20 mouse cellular contexts compared by ENCODE assay signal in genomic region chr6:140642655-140643054, GRCm38 (mm10). TPM values are rescaled to one million over a fixed set of nuclear protein-coding genes. Genes with fewer than 3 reads are reported as not detected.
DNase-seq lines count a peak whose midpoint lies in the region; ATAC-seq and TF ChIP-seq lines count a peak whose summit lies in the region.
"Had no signal": no experiment of that assay in that cellular context is flagged by ENCODE, and none has a peak within 500 bp of the region (broad histone marks: within the 10 kb centered on the region; RNA-seq: fewer than 3 reads in every experiment).

No protein-coding gene starts in this region.

- H3K27ac ChIP-seq in intestine, embryonic 14.5 days (ENCODE audit: low read depth) = no peak overlapping the region
- H3K27ac ChIP-seq in midbrain, embryonic 15.5 days = no peak overlapping the region
- H3K27ac ChIP-seq: embryonic facial prominence, embryonic 10.5 days; forebrain, embryonic 13.5 days; heart, embryonic 10.5 days; hindbrain, embryonic 13.5 days had no signal

- H3K36me3 ChIP-seq in E14TG2a.4 (ENCODE audit: insufficient read depth, low read length) = peaks cover 93% of the 10 kb centered on the region
- H3K36me3 ChIP-seq in intestine, embryonic 14.5 days (ENCODE audit: control insufficient read depth, insufficient read depth, low read length) = peaks cover 80% of the 10 kb centered on the region
- H3K36me3 ChIP-seq in midbrain, embryonic 15.5 days (replicated peaks) = peaks cover 16% of the 10 kb centered on the region

- peak; percentile 43 for DNase-seq in lung, postnatal 36 days
- no peak for DNase-seq in lung, postnatal 14 days
- peak; percentile 24 for DNase-seq in intestine, embryonic 14.5 days (ENCODE audit: low spot score)
- peak; percentile 38 for DNase-seq in large intestine, adult 2 months (ENCODE audit: low read depth, low spot score)
- DNase-seq in frontal cortex, postnatal 10 days (ENCODE audit: low spot score in 2 of 2) = no peak
- DNase-seq: adrenal gland, adult 8-10 months; adrenal gland, postnatal 36 days; cerebellum, adult 2 months; cerebellum, postnatal 10 days; forebrain, postnatal 0 days; gastrocnemius, postnatal 36 days; heart, adult 18-20 months; heart, postnatal 10 days had no signal

- TF ChIP-seq CTCF in E14TG2a.4 (conservative IDR thresholded peaks at IDR 0.05; ENCODE audit: low read length) = no peak

- no peaks in the 10 kb centered on the region for H3K9me3 ChIP-seq in E14TG2a.4 (ENCODE audit: low read length)
- H3K9me3 ChIP-seq in intestine, embryonic 14.5 days (ENCODE audit: control insufficient read depth, low read length) = no peaks in the 10 kb centered on the region
- H3K9me3 ChIP-seq in midbrain, embryonic 15.5 days = no peaks in the 10 kb centered on the region
- H3K9me3 ChIP-seq: embryonic facial prominence, embryonic 10.5 days; forebrain, embryonic 13.5 days; G1E; heart, embryonic 10.5 days; hindbrain, embryonic 13.5 days had no signal

- ATAC-seq in intestine, embryonic 14.5 days (replicated peaks; ENCODE audit: low FRiP score, low TSS enrichment, low read depth) = no peak
- ATAC-seq in midbrain, embryonic 15.5 days (replicated peaks) = no peak
- ATAC-seq: forebrain, embryonic 13.5 days; forebrain, postnatal 0 days had no signal

- no peaks in the 10 kb centered on the region for H3K27me3 ChIP-seq in E14TG2a.4 (ENCODE audit: insufficient read depth, low read length)
- no peaks in the 10 kb centered on the region for H3K27me3 ChIP-seq in intestine, embryonic 14.5 days (replicated peaks; ENCODE audit: control insufficient read depth, insufficient read depth, low read length)
- H3K27me3 ChIP-seq in midbrain, embryonic 15.5 days (replicated peaks) = no peaks in the 10 kb centered on the region
- H3K27me3 ChIP-seq: forebrain, embryonic 13.5 days; hindbrain, embryonic 13.5 days had no signal

- H3K4me1 ChIP-seq in E14TG2a.4 (replicated peaks; ENCODE audit: low read depth, low read length) = peaks cover 33% of the 10 kb centered on the region
- no peaks in the 10 kb centered on the region for H3K4me1 ChIP-seq in intestine, embryonic 14.5 days (replicated peaks; ENCODE audit: control insufficient read depth, insufficient read depth, low read length)
- H3K4me1 ChIP-seq in midbrain, embryonic 15.5 days = no peaks in the 10 kb centered on the region
- H3K4me1 ChIP-seq: embryonic facial prominence, embryonic 10.5 days; forebrain, embryonic 13.5 days; heart, embryonic 10.5 days; hindbrain, embryonic 13.5 days had no signal

- WGBS in intestine, embryonic 14.5 days = 90% methylated on average over 12 of the region's 12 CpGs
- WGBS in large intestine, adult 2 months = 61% methylated on average over 12 of the region's 12 CpGs
- WGBS in midbrain, embryonic 15.5 days = 88% methylated on average over 12 of the region's 12 CpGs

- H3K4me2 ChIP-seq in intestine, embryonic 14.5 days (ENCODE audit: low read length) = no peak overlapping the region
- H3K4me2 ChIP-seq in midbrain, embryonic 15.5 days = no peak overlapping the region
- H3K4me2 ChIP-seq: forebrain, embryonic 13.5 days; hindbrain, embryonic 13.5 days had no signal

- H3K9ac ChIP-seq in intestine, embryonic 14.5 days (ENCODE audit: low read length) = no peak overlapping the region
- no peak overlapping the region for H3K9ac ChIP-seq in midbrain, embryonic 15.5 days
- H3K9ac ChIP-seq: forebrain, embryonic 13.5 days; forebrain, postnatal 0 days; hindbrain, embryonic 13.5 days had no signal

- 0 out of 2 replicates have a peak overlapping the region, but pooled peaks have one; percentile 7 for H3K4me3 ChIP-seq in E14TG2a.4 (replicated peaks; ENCODE audit: low read length)
- H3K4me3 ChIP-seq in intestine, embryonic 14.5 days (ENCODE audit: low read depth, low read length) = no peak overlapping the region
- H3K4me3 ChIP-seq in midbrain, embryonic 15.5 days = no peak overlapping the region
- H3K4me3 ChIP-seq: embryonic facial prominence, embryonic 10.5 days; forebrain, embryonic 13.5 days; heart, embryonic 10.5 days; hindbrain, embryonic 13.5 days had no signal

RNA-seq across cellular contexts. Expression of gene Aebp2, which starts 20.2 kb away (rescaled TPM):
- 13.7 and 13.9 TPM in 2 replicates for polyA plus RNA-seq in intestine, embryonic 14.5 days (2014; fragmentation: Nextera tagmentation; extraction: Ambion mirVana)
- polyA plus RNA-seq in large intestine, adult 2 months (2012; rRNA removed) = 11.0 and 17.0 TPM in 2 replicates
- polyA plus RNA-seq in midbrain, embryonic 15.5 days (2015; fragmentation: Nextera tagmentation; extraction: Ambion mirVana) = 7.7 and 9.0 TPM in 2 replicates

Comparison
In these comparisons a context has a peak if more than half of its experiments do, and no peak if none do; other contexts are left out.
1. DNase-seq: peak in lung, postnatal 36 days (single experiment), intestine, embryonic 14.5 days (single experiment) and large intestine, adult 2 months (single experiment); none in lung, postnatal 14 days (single experiment) and frontal cortex, postnatal 10 days (0 of 2).